Mouse (Mus musculus): Measurements from ENCODE around the gene Fam13a.

The Fam13a gene

DNA sequence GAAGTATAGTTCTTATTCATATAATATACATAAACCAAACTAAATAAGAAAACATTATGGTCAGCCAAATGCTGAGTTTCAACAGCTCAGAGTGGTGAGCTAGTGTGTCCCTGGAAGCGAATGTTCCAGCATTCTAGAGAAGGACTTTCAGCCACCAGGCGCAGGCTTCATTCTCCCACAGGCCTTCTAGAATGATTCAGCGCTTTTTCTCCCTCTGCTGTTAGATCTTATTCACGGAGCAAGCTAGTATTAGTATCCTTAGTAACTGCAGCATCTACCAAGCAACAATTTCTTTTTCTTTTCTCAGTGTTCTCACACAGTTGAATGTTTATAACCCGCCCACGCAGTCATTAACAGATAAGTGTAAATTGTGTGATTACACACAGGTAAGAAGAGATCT, 142.1 kb downstream of the Fam13a start:
- DNase-seq (ENCODE audit: low read depth, low spot score) = peak; percentile 52
